Mouse (Mus musculus) MEL (cell line): ENCODE results near the gene Ednra. TPM values are rescaled to one million over a fixed set of nuclear protein-coding genes. Genes with fewer than 3 reads are reported as not detected.

Source experiments
- DNase-seq: peaks from one replicate; pipeline ENCODE4 v3.0.0; 2011; ENCODE audit warnings: low read depth, low spot score
- H3K27ac ChIP-seq: 2 replicates; pipeline ENCODE4 v1.5.1; 2012; ENCODE audit warnings: low read depth, mild to moderate bottlenecking, control low read depth, low read length, moderate library complexity; ENCODE audit not compliant: control insufficient read depth
- H3K27me3 ChIP-seq, 2 experiments: fragments of 150-350 bp in 1 of 2; sonication (generic) in 1 of 2; 2 replicates each; pipeline ENCODE4 v1.6.1; 2012; ENCODE audit warnings: low read length in 2 of 2, mild to moderate bottlenecking in 2 of 2, improper control_type of control experiment in 1 of 2, moderate library complexity in 1 of 2; ENCODE audit not compliant: insufficient read depth in 2 of 2, control insufficient read depth in 1 of 2
- H3K36me3 ChIP-seq, 2 experiments: 2 replicates each; pipeline ENCODE4 v1.6.1; 2012 to 2014; ENCODE audit warnings: low read length in 2 of 2, improper control_type of control experiment in 1 of 2, inconsistent platforms in 1 of 2, mild to moderate bottlenecking in 1 of 2; ENCODE audit not compliant: insufficient read depth in 2 of 2, control insufficient read depth in 1 of 2
- H3K4me1 ChIP-seq, 2 experiments: fragments of 150-350 bp in 1 of 2; sonication (generic) in 1 of 2; 2 replicates each; pipeline ENCODE4 v1.6.1; 2012; ENCODE audit warnings: low read length in 2 of 2, improper control_type of control experiment in 1 of 2, mild to moderate bottlenecking in 1 of 2; ENCODE audit not compliant: insufficient read depth in 2 of 2, control insufficient read depth in 1 of 2
- H3K4me3 ChIP-seq, 2 experiments: fragments of 150-350 bp in 1 of 2; sonication (generic) in 1 of 2; 2 replicates each; pipeline ENCODE4 v1.5.1; 2012; ENCODE audit warnings: low read depth in 2 of 2, low read length in 2 of 2, mild to moderate bottlenecking in 2 of 2, moderate library complexity in 2 of 2, control low read depth in 1 of 2, improper control_type of control experiment in 1 of 2; ENCODE audit not compliant: control insufficient read depth in 1 of 2, insufficient read depth in 1 of 2
- H3K79me2 ChIP-seq: 2 replicates; pipeline ENCODE4 v1.6.1; 2012; ENCODE audit warnings: mild to moderate bottlenecking, low read length, moderate library complexity; ENCODE audit not compliant: control insufficient read depth, poor library complexity, insufficient read depth
- H3K9ac ChIP-seq: 2 replicates; pipeline ENCODE4 v1.6.1; 2012; ENCODE audit warnings: low read depth, mild to moderate bottlenecking, control low read depth, low read length, moderate library complexity; ENCODE audit not compliant: control insufficient read depth, poor library complexity, severe bottlenecking
- H3K9me3 ChIP-seq: fragments of 150-350 bp; sonication (generic); replicated peaks from 2 replicates; pipeline ENCODE4 v1.6.1; 2012; ENCODE audit warnings: mild to moderate bottlenecking, low read length, improper control_type of control experiment, moderate library complexity; ENCODE audit not compliant: insufficient read depth
- BHLHE40 ChIP-seq: IDR thresholded peaks from 2 replicates; pipeline ENCODE4 v1.6.1; 2012; ENCODE audit warnings: low read depth, mild to moderate bottlenecking, inconsistent platforms, low read length, improper control_type of control experiment, borderline replicate concordance
- CHD1 ChIP-seq: IDR thresholded peaks from 2 replicates; pipeline ENCODE4 v1.6.1; 2012; ENCODE audit warnings: low read depth, mild to moderate bottlenecking, inconsistent platforms, low read length, improper control_type of control experiment
- CHD2 ChIP-seq: IDR thresholded peaks from 2 replicates; pipeline ENCODE4 v1.6.1; 2011; ENCODE audit warnings: low read length, improper control_type of control experiment
- CTCF ChIP-seq, 3 experiments: IDR thresholded peaks in 2 of 3; conservative IDR thresholded peaks in 1 of 3; 2 replicates each; pipeline ENCODE4 v1.5.1; 2011 to 2012; ENCODE audit warnings: low read length in 3 of 3, low read depth in 2 of 3, mild to moderate bottlenecking in 2 of 3, improper control_type of control experiment in 1 of 3, inconsistent platforms in 1 of 3, mixed read lengths in 1 of 3, moderate library complexity in 1 of 3; ENCODE audit not compliant: control insufficient read depth in 1 of 3, insufficient read depth in 1 of 3, poor library complexity in 1 of 3, severe bottlenecking in 1 of 3
- ELF1 ChIP-seq: IDR thresholded peaks from 2 replicates; pipeline ENCODE4 v1.6.1; 2014; ENCODE audit warnings: low read depth, mild to moderate bottlenecking, inconsistent platforms, low read length, improper control_type of control experiment, moderate library complexity
- EP300 ChIP-seq, 2 experiments: IDR thresholded peaks; 2 replicates each; pipeline ENCODE4 v1.6.1; 2011; ENCODE audit warnings: improper control_type of control experiment in 2 of 2, low read length in 2 of 2, low read depth in 1 of 2, mild to moderate bottlenecking in 1 of 2
- GABPA ChIP-seq: IDR thresholded peaks from 2 replicates; pipeline ENCODE4 v1.6.1; 2012; ENCODE audit warnings: low read depth, mild to moderate bottlenecking, inconsistent platforms, low read length, improper control_type of control experiment, moderate library complexity
- JUND ChIP-seq: IDR thresholded peaks from 2 replicates; pipeline ENCODE4 v1.6.1; 2011; ENCODE audit warnings: low read depth, mild to moderate bottlenecking, improper control_type of control experiment, low read length
- KAT2A ChIP-seq: conservative IDR thresholded peaks from 2 replicates; pipeline ENCODE4 v1.6.1; 2012; ENCODE audit warnings: low read depth, low read length, improper control_type of control experiment, inconsistent platforms
- MAFK ChIP-seq: IDR thresholded peaks from 2 replicates; pipeline ENCODE4 v1.6.1; 2011; ENCODE audit warnings: low read depth, mild to moderate bottlenecking, low read length, improper control_type of control experiment, borderline replicate concordance
- MAX ChIP-seq: IDR thresholded peaks from 2 replicates; pipeline ENCODE4 v1.6.1; 2011; ENCODE audit warnings: low read length, improper control_type of control experiment
- MAZ ChIP-seq: IDR thresholded peaks from 2 replicates; pipeline ENCODE4 v1.6.1; 2012; ENCODE audit warnings: low read depth, mild to moderate bottlenecking, inconsistent platforms, low read length, improper control_type of control experiment
- MEF2A ChIP-seq: IDR thresholded peaks from 2 replicates; pipeline ENCODE4 v1.6.1; 2014; ENCODE audit warnings: low read depth, mild to moderate bottlenecking, inconsistent platforms, low read length, improper control_type of control experiment; ENCODE audit not compliant: poor library complexity, insufficient replicate concordance, severe bottlenecking; ENCODE audit errors: extremely low read depth
- MXI1 ChIP-seq: IDR thresholded peaks from 2 replicates; pipeline ENCODE4 v1.6.1; 2011; ENCODE audit warnings: mild to moderate bottlenecking, low read depth, low read length, improper control_type of control experiment
- MYB ChIP-seq: IDR thresholded peaks from 2 replicates; pipeline ENCODE4 v1.6.1; 2011; ENCODE audit warnings: mild to moderate bottlenecking, low read depth, low read length, improper control_type of control experiment
- MYC ChIP-seq: IDR thresholded peaks from 2 replicates; pipeline ENCODE4 v1.6.1; 2011; ENCODE audit warnings: low read depth, mild to moderate bottlenecking, low read length, improper control_type of control experiment, moderate library complexity
- NELFE ChIP-seq: IDR thresholded peaks from 2 replicates; pipeline ENCODE4 v1.6.1; 2011; ENCODE audit warnings: low read depth, low read length, improper control_type of control experiment
- NRF1 ChIP-seq: IDR thresholded peaks from 2 replicates; pipeline ENCODE4 v1.6.1; 2014; ENCODE audit warnings: low read depth, mild to moderate bottlenecking, inconsistent platforms, low read length, improper control_type of control experiment, moderate library complexity; ENCODE audit not compliant: poor library complexity, insufficient read depth, severe bottlenecking
- POLR2A ChIP-seq, 2 experiments: IDR thresholded peaks; 2 replicates each; pipeline ENCODE4 v1.6.1; 2011 to 2012; ENCODE audit warnings: low read length in 2 of 2, mild to moderate bottlenecking in 2 of 2, control low read depth in 1 of 2, improper control_type of control experiment in 1 of 2, low read depth in 1 of 2, moderate library complexity in 1 of 2; ENCODE audit not compliant: control insufficient read depth in 1 of 2, insufficient read depth in 1 of 2, poor library complexity in 1 of 2
- RAD21 ChIP-seq: IDR thresholded peaks from 2 replicates; pipeline ENCODE4 v1.6.1; 2011; ENCODE audit warnings: mild to moderate bottlenecking, low read depth, low read length, improper control_type of control experiment
- RCOR1 ChIP-seq: IDR thresholded peaks from 2 replicates; pipeline ENCODE4 v1.6.1; 2012; ENCODE audit warnings: low read depth, mild to moderate bottlenecking, inconsistent platforms, low read length, improper control_type of control experiment
- SIN3A ChIP-seq: IDR thresholded peaks from 2 replicates; pipeline ENCODE4 v1.6.1; 2012; ENCODE audit warnings: low read length, improper control_type of control experiment, inconsistent platforms
- SMC3 ChIP-seq: IDR thresholded peaks from 2 replicates; pipeline ENCODE4 v1.6.1; 2011; ENCODE audit warnings: low read depth, low read length, improper control_type of control experiment
- TAL1 ChIP-seq: IDR thresholded peaks from 2 replicates; pipeline ENCODE4 v1.6.1; 2012; ENCODE audit warnings: mild to moderate bottlenecking, inconsistent platforms, low read length, moderate library complexity, mixed read lengths
- TBP ChIP-seq: IDR thresholded peaks from 2 replicates; pipeline ENCODE4 v1.8.0; 2011; ENCODE audit warnings: low read depth, low read length, improper control_type of control experiment
- TCF12 ChIP-seq: IDR thresholded peaks from 2 replicates; pipeline ENCODE4 v1.6.1; 2014; ENCODE audit warnings: low read depth, mild to moderate bottlenecking, inconsistent platforms, low read length, improper control_type of control experiment, moderate library complexity
- UBTF ChIP-seq: IDR thresholded peaks from 2 replicates; pipeline ENCODE4 v1.6.1; 2012; ENCODE audit warnings: low read depth, mild to moderate bottlenecking, inconsistent platforms, low read length, improper control_type of control experiment, moderate library complexity, borderline replicate concordance; ENCODE audit not compliant: insufficient read depth
- USF1 ChIP-seq: IDR thresholded peaks from 2 replicates; pipeline ENCODE4 v1.6.1; 2014; ENCODE audit warnings: low read depth, mild to moderate bottlenecking, inconsistent platforms, low read length, improper control_type of control experiment, moderate library complexity
- USF2 ChIP-seq, 2 experiments: IDR thresholded peaks; 2 replicates each; pipeline ENCODE4 v1.6.1; 2011 to 2012; ENCODE audit warnings: improper control_type of control experiment in 2 of 2, low read length in 2 of 2, borderline replicate concordance in 1 of 2, inconsistent platforms in 1 of 2, low read depth in 1 of 2, mild to moderate bottlenecking in 1 of 2; ENCODE audit not compliant: insufficient read depth in 1 of 2
- ZC3H11A ChIP-seq: IDR thresholded peaks from 2 replicates; pipeline ENCODE4 v1.6.1; 2012; ENCODE audit warnings: low read depth, mild to moderate bottlenecking, inconsistent platforms, low read length, improper control_type of control experiment
- ZKSCAN1 ChIP-seq: IDR thresholded peaks from 2 replicates; pipeline ENCODE4 v1.6.1; 2012; ENCODE audit warnings: low read depth, mild to moderate bottlenecking, inconsistent platforms, low read length, improper control_type of control experiment, moderate library complexity
- ZMIZ1 ChIP-seq: IDR thresholded peaks from 2 replicates; pipeline ENCODE4 v1.6.1; 2012; ENCODE audit warnings: low read depth, mild to moderate bottlenecking, inconsistent platforms, low read length, improper control_type of control experiment, moderate library complexity
- ZNF384 ChIP-seq: IDR thresholded peaks from 2 replicates; pipeline ENCODE4 v1.6.1; 2012; ENCODE audit warnings: low read depth, mild to moderate bottlenecking, inconsistent platforms, low read length, improper control_type of control experiment
- polyA plus RNA-seq, 2 experiments: library from polyadenylated mRNA; stranded (reverse) in 1 of 2; unstranded in 1 of 2; fragments of >175 nt in 1 of 2; fragments of >200 nt in 1 of 2; gene quantifications; 2 replicates each; pipeline versions ENCODE4 v1.2.1 to v1.2.4; 2012; ENCODE audit warnings: low replicate concordance in 2 of 2, low read depth in 1 of 2; ENCODE audit not compliant: insufficient read length in 2 of 2, insufficient read depth in 1 of 2, missing spikeins in 1 of 2
- total RNA-seq: library from RNA; depleted of rRNA; stranded (reverse); fragments of 300-350 nt; gene quantifications from 2 replicates; pipeline ENCODE4 v1.2.3, GENCODE M21; 2012

Ednra gene
- total and polyA plus RNA-seq, 3 experiments, result not detected

GRCm38 (mm10) chr8:77629858-77630537 lies 94.3 kb downstream of the Ednra start:
- H3K9ac ChIP-seq, result no peak overlapping the region
- no peak overlapping the region for H3K4me3 ChIP-seq
- no peaks in the 10 kb centered on the region for H3K9me3 ChIP-seq
- DNase-seq, result peak; percentile 78
- H3K79me2 ChIP-seq, result no peaks in the 10 kb centered on the region
- H3K27me3 ChIP-seq, result peaks cover 2 to 3% of the 10 kb centered on the region in 2 experiments; a peak in 2 of 4 replicates
- no peak overlapping the region for H3K27ac ChIP-seq
- H3K36me3 ChIP-seq, result no peaks in the 10 kb centered on the region
- H3K4me1 ChIP-seq, result no peaks in the 10 kb centered on the region; a peak in 1 of 4 replicates
- no peak for TF ChIP-seq POLR2A (IDR thresholded peaks at IDR 0.05; ENCODE audit: control insufficient read depth in 1 of 2, insufficient read depth in 1 of 2, low read depth in 1 of 2, low read length in 2 of 2, poor library complexity in 1 of 2)
- no peak for TF ChIP-seq TAL1
- TF ChIP-seq RAD21, result peak; percentile 96
- no peak for TF ChIP-seq MXI1
- TF ChIP-seq GABPA, result no peak
- TF ChIP-seq EP300 (IDR thresholded peaks at IDR 0.05; ENCODE audit: low read depth in 1 of 2, low read length in 2 of 2), result no peak
- TF ChIP-seq TBP, result no peak
- no peak for TF ChIP-seq MYB
- TF ChIP-seq MEF2A, result no peak
- no peak for TF ChIP-seq MAFK
- TF ChIP-seq MYC, result no peak
- no peak for TF ChIP-seq USF1
- peak; percentile 91 for TF ChIP-seq ZC3H11A
- no peak for TF ChIP-seq ELF1
- TF ChIP-seq CTCF (IDR thresholded peaks at IDR 0.05 in 2 of 3, conservative IDR thresholded peaks at IDR 0.05 in 1 of 3; ENCODE audit: control insufficient read depth in 1 of 3, insufficient read depth in 1 of 3, low read depth in 2 of 3, low read length in 3 of 3, poor library complexity in 1 of 3, severe bottlenecking in 1 of 3), result peak; percentile 84 to 97 (median 96)
- no peak for TF ChIP-seq RCOR1
- TF ChIP-seq USF2 (IDR thresholded peaks at IDR 0.05; ENCODE audit: borderline replicate concordance in 1 of 2, insufficient read depth in 1 of 2, low read depth in 1 of 2, low read length in 2 of 2), result no peak
- TF ChIP-seq CHD1, result no peak
- no peak for TF ChIP-seq NRF1
- no peak for TF ChIP-seq CHD2
- TF ChIP-seq ZMIZ1, result no peak
- TF ChIP-seq SIN3A, result no peak
- TF ChIP-seq SMC3, result peak; percentile 96
- no peak for TF ChIP-seq KAT2A
- no peak for TF ChIP-seq NELFE
- no peak for TF ChIP-seq ZKSCAN1
- no peak for TF ChIP-seq MAX
- TF ChIP-seq UBTF, result no peak
- no peak for TF ChIP-seq MAZ
- TF ChIP-seq TCF12, result no peak
- TF ChIP-seq JUND, result no peak
- TF ChIP-seq ZNF384, result no peak
- no peak for TF ChIP-seq BHLHE40
